Mouse (Mus musculus): Measurements from ENCODE around the gene Alkbh1. TPM values are rescaled to one million over a fixed set of nuclear protein-coding genes. Genes with fewer than 3 reads are reported as not detected.
A peak's percentile ranks its signal among the peaks of the same experiment; 100 is the strongest.

Alkbh1 gene
- polyA plus RNA-seq, 1 experiment from 2014 or later: 36.1 TPM

DNA sequence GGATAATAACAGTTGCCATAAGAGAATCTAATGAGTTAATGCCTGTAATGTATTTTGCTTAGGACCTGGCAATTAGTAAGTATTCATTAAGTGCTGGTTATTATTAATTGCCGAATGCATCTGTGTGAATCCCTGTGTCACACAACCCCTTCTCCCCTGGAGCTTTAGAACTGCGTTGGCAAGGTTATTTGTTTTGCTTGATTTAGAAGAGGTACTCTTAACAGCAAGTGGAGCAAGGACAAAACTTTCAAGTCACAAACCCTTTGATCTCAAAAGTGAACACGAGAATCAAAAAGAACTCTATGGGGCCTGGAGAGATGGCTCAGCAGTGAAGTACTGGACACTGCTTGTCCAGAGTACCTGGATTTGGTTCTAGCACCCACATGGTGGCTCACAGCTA is 54.6 kb downstream of the Alkbh1 start:
- WGBS: 74% methylated on average over 3 of the region's 3 CpGs
- Histone ChIP-seq H3K27ac (replicated peaks in 1 of 2; ENCODE audit: control insufficient read depth in 1 of 2, insufficient read depth in 1 of 2, low read depth in 2 of 2, low read length in 2 of 2) (no peak overlapping the region), H3K9me3 (ENCODE audit: control insufficient read depth, low read length) (no peaks in the 10 kb centered on the region), H3K36me3 (ENCODE audit: control insufficient read depth, insufficient read depth, low read length) (no peaks in the 10 kb centered on the region), H3K4me2 (ENCODE audit: low read length) (no peak overlapping the region; the same call in 1 of the 2 replicates), H3K27me3 (ENCODE audit: control insufficient read depth, insufficient read depth, low read length) (no peaks in the 10 kb centered on the region), H3K4me3 (ENCODE audit: control insufficient read depth in 1 of 2, insufficient read depth in 1 of 2, low read depth in 1 of 2, low read length in 2 of 2) (no peak overlapping the region), H3K9ac (ENCODE audit: low read length) (no peak overlapping the region), H3K4me1 (ENCODE audit: control insufficient read depth in 2 of 2, insufficient read depth in 2 of 2, low read length in 2 of 2) (peaks cover 3 to 13% of the 10 kb centered on the region in 2 experiments; a peak in 3 of 4 replicates)
- no peak for ATAC-seq (ENCODE audit: insufficient number of reproducible peaks, insufficient read depth, low FRiP score, low read depth)

DNA sequence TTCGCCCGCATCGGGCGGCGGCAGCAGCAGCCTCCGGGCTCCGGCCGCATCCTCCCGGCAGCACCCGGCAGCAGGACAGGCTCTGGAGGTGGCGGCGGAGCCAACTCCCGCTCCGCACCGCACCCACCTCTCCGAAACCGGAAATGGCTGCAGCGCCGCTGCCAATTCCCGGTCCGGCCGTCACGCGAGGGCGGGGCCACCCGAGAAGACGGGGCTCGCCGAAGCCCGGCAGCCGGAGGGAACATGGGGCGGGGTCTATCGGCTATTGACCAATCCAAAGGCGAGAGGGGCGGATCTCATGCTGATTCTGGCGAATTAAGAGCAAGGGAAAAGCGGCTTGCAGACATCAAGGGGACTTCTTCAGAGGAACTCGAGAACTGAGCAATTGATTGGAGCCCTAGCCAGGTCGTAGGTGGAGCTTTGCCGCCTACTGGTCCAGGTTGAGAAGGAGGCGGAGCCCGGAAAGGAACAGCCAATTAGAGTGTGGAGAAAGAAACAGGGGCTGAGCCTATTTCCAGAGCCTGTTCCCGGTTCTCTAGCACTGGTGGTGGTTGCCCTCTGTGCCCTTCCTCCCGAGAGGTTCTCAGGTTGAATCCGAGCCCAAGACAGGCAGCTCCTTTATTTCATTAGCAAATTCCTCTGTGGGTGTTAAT is 55.6 kb downstream of the Alkbh1 start, which contains the start of gene Sptlc2:
Gene Sptlc2, minus strand, starts transcription at position 234 of the 653 bp plus-strand sequence.
- Histone ChIP-seq H3K4me3 (ENCODE audit: control insufficient read depth in 1 of 2, insufficient read depth in 1 of 2, low read depth in 1 of 2, low read length in 2 of 2) (peak within 1 kb of the TSS; percentile 90 to 94), H3K9me3 (ENCODE audit: control insufficient read depth, low read length) (no peaks in the 10 kb centered on the region), H3K4me1 (ENCODE audit: control insufficient read depth in 2 of 2, insufficient read depth in 2 of 2, low read length in 2 of 2) (peaks cover 3 to 13% of the 10 kb centered on the region in 2 experiments; a peak in 3 of 4 replicates), H3K9ac (ENCODE audit: low read length) (peak within 1 kb of the TSS; percentile 91), H3K27me3 (ENCODE audit: control insufficient read depth, insufficient read depth, low read length) (no peaks in the 10 kb centered on the region), H3K27ac (replicated peaks in 1 of 2; ENCODE audit: control insufficient read depth in 1 of 2, insufficient read depth in 1 of 2, low read depth in 2 of 2, low read length in 2 of 2) (peak within 1 kb of the TSS; percentile 73 to 85), H3K4me2 (ENCODE audit: low read length) (peak within 1 kb of the TSS; percentile 81), H3K36me3 (ENCODE audit: control insufficient read depth, insufficient read depth, low read length) (no peaks in the 10 kb centered on the region)
- WGBS: under 1% methylated on average over 45 of the region's 45 CpGs
- ATAC-seq (ENCODE audit: insufficient number of reproducible peaks, insufficient read depth, low FRiP score, low read depth): peak; percentile 98

DNA sequence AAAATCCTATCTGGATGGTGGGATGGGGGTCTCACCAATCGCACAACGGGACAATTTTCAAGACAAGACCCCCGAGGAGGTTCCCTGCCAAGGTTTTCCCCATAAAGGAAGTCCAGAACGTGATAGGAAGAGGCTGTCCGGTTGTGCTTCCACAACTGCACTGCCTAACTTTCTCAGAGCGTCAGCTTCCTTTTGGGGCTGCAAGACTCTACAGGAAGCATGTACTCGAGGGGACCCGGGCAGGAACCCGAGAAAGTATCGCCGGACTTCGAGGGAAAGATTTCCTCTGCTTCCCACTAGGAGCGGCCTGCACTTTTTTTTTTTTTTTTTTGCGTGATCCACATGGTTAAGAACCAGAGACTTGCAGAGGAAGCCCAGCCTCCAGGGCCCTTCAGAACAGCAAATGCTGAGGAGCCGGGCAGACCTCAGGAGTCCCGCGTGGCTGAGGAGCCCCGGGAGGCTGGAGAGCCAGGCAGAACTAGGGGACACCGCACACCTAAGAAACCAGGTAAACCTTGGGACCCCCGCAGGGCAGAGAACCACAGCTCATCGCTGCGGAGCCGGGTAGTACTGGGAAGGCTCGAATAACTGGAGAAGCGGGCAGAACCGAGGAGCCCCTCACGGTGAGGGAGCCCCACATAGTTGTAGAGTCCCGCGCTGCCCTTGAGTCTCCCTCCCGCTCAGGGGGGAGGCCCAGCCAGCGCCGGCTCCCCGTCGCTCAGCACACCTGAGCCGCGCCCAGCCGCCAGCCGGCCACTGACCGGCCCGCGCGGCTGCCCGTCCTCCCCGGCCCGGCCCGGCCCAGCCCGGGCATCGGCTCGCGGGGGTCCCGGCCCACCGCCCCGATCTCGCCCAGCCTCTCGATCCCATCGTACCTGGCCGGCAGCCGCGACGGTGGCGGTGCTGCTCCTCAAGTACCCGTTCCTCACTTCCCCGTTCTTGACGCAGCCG is 56.4 kb downstream of the Alkbh1 start:
- Histone ChIP-seq H3K9me3 (ENCODE audit: control insufficient read depth, low read length) (no peaks in the 10 kb centered on the region), H3K4me2 (ENCODE audit: low read length) (peak overlapping the region; percentile 81), H3K27me3 (ENCODE audit: control insufficient read depth, insufficient read depth, low read length) (no peaks in the 10 kb centered on the region), H3K36me3 (ENCODE audit: control insufficient read depth, insufficient read depth, low read length) (no peaks in the 10 kb centered on the region), H3K27ac (replicated peaks in 1 of 2; ENCODE audit: control insufficient read depth in 1 of 2, insufficient read depth in 1 of 2, low read depth in 2 of 2, low read length in 2 of 2) (peak overlapping the region; percentile 73 to 85), H3K9ac (ENCODE audit: low read length) (peak overlapping the region; percentile 91), H3K4me3 (ENCODE audit: control insufficient read depth in 1 of 2, insufficient read depth in 1 of 2, low read depth in 1 of 2, low read length in 2 of 2) (peak overlapping the region; percentile 90 to 94), H3K4me1 (ENCODE audit: control insufficient read depth in 2 of 2, insufficient read depth in 2 of 2, low read length in 2 of 2) (peaks cover 3 to 13% of the 10 kb centered on the region in 2 experiments; a peak in 3 of 4 replicates)
- peak; percentile 64 for ATAC-seq (ENCODE audit: insufficient number of reproducible peaks, insufficient read depth, low FRiP score, low read depth)
- under 1% methylated on average over 38 of the region's 65 CpGs for WGBS

DNA sequence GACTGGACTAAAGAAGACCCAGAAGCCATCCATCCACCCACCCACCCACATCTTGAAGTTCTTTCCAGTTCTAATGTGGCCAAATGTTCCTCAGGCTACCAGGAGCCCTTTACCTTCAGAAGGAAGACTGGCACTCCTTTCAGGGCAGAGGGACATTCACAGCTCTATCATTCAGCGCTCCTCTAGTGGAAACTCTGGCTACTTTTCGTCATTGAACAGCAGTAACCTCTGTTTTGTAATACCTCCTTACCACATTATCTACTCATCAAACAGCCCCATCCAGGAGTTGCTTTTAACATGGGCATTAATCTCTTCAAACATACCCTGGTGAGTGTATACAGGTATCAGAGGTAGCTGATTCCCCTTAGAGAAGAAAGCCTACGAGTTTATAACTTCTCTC is 58.8 kb downstream of the Alkbh1 start:
- no peaks in the 10 kb centered on the region for H3K36me3 ChIP-seq (ENCODE audit: control insufficient read depth, insufficient read depth, low read length)
- peaks cover 9 to 31% of the 10 kb centered on the region in 2 experiments for H3K4me1 ChIP-seq (ENCODE audit: control insufficient read depth in 2 of 2, insufficient read depth in 2 of 2, low read length in 2 of 2)
- 85% methylated on average over 3 of the region's 3 CpGs for WGBS
- no peaks in the 10 kb centered on the region for H3K9me3 ChIP-seq (ENCODE audit: control insufficient read depth, low read length)
- H3K4me3 ChIP-seq (ENCODE audit: control insufficient read depth in 1 of 2, insufficient read depth in 1 of 2, low read depth in 1 of 2, low read length in 2 of 2): no peak overlapping the region
- no peak overlapping the region for H3K4me2 ChIP-seq (ENCODE audit: low read length)
- H3K9ac ChIP-seq (ENCODE audit: low read length): no peak overlapping the region
- ATAC-seq (ENCODE audit: insufficient number of reproducible peaks, insufficient read depth, low FRiP score, low read depth): no peak
- no peak overlapping the region for H3K27ac ChIP-seq (replicated peaks in 1 of 2; ENCODE audit: control insufficient read depth in 1 of 2, insufficient read depth in 1 of 2, low read depth in 2 of 2, low read length in 2 of 2)
- no peaks in the 10 kb centered on the region for H3K27me3 ChIP-seq (ENCODE audit: control insufficient read depth, insufficient read depth, low read length)

DNA sequence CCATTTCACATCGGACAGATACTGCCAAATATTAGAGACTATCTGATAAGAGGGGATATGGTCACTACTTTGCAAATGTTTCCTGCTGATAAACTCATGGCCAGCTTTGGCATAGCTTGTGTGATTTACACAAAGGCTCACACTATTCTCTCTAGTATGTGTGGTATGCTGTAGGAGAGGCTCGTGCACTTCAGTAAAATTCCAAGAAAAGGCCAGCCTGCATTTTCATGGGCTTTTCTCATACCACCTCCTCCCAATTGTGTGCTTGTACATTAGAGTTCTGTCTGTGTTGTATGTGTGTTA is 62.5 kb downstream of the Alkbh1 start:
- no peaks in the 10 kb centered on the region for H3K27me3 ChIP-seq (ENCODE audit: control insufficient read depth, insufficient read depth, low read length)
- H3K36me3 ChIP-seq (ENCODE audit: control insufficient read depth, insufficient read depth, low read length): no peaks in the 10 kb centered on the region
- no peak overlapping the region for H3K4me2 ChIP-seq (ENCODE audit: low read length)
- H3K4me1 ChIP-seq (ENCODE audit: control insufficient read depth in 2 of 2, insufficient read depth in 2 of 2, low read length in 2 of 2): peaks cover 6 to 24% of the 10 kb centered on the region in 2 experiments
- 11% methylated on average over 2 of the region's 2 CpGs for WGBS
- H3K9ac ChIP-seq (ENCODE audit: low read length): no peak overlapping the region
- H3K4me3 ChIP-seq (ENCODE audit: control insufficient read depth in 1 of 2, insufficient read depth in 1 of 2, low read depth in 1 of 2, low read length in 2 of 2): no peak overlapping the region
- no peaks in the 10 kb centered on the region for H3K9me3 ChIP-seq (ENCODE audit: control insufficient read depth, low read length)
- peak overlapping the region; percentile 5 to 50; a peak in 2 of 4 replicates for H3K27ac ChIP-seq (replicated peaks in 1 of 2; ENCODE audit: control insufficient read depth in 1 of 2, insufficient read depth in 1 of 2, low read depth in 2 of 2, low read length in 2 of 2)
- no peak for ATAC-seq (ENCODE audit: insufficient number of reproducible peaks, insufficient read depth, low FRiP score, low read depth)

DNA sequence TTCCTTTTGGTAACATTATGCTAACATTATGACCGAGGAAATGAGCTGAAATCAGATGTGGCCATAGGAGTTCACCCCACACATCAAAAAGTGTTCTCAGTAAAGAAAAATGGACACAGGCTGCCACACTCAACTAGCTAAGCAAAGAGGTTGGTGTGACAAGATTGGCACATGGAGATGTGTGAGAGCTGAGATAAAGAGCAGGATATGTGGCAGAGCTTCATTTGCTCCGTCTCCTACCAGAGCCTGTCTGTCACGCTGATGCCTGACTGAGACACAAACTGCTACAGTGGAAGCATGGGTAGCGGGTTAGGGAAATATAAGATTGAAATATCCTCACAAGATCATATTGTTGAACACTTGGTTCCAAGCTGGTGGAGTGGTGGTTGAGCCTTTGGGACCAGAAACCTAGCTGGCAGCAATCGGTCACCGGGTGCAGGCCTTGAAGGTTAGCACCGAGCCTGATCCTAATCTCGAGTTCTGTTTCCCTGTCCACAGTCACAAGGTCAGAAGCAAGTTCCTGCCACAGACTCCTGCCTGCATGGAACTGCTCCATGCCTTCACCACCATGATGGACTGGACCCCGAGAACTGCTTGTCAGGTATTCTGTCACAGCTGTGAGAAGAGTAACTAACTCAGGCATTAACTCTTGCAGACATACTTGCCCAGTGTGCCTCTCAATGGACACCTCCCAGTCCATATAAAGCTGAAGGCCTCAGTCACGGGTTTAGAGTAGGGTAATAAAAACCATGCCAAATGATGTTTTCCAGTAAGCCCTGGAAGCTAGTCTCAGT is 63.0 kb downstream of the Alkbh1 start:
- WGBS: 55% methylated on average over 10 of the region's 10 CpGs
- H3K36me3 ChIP-seq (ENCODE audit: control insufficient read depth, insufficient read depth, low read length): no peaks in the 10 kb centered on the region
- ATAC-seq (ENCODE audit: insufficient number of reproducible peaks, insufficient read depth, low FRiP score, low read depth): no peak
- H3K9me3 ChIP-seq (ENCODE audit: control insufficient read depth, low read length): no peaks in the 10 kb centered on the region
- no peak overlapping the region for H3K4me2 ChIP-seq (ENCODE audit: low read length)
- peak overlapping the region; percentile 5 to 50; a peak in 3 of 4 replicates for H3K27ac ChIP-seq (replicated peaks in 1 of 2; ENCODE audit: control insufficient read depth in 1 of 2, insufficient read depth in 1 of 2, low read depth in 2 of 2, low read length in 2 of 2)
- no peak overlapping the region for H3K4me3 ChIP-seq (ENCODE audit: control insufficient read depth in 1 of 2, insufficient read depth in 1 of 2, low read depth in 1 of 2, low read length in 2 of 2)
- H3K4me1 ChIP-seq (ENCODE audit: control insufficient read depth in 2 of 2, insufficient read depth in 2 of 2, low read length in 2 of 2): peaks cover 6 to 18% of the 10 kb centered on the region in 2 experiments
- no peak overlapping the region for H3K9ac ChIP-seq (ENCODE audit: low read length)
- H3K27me3 ChIP-seq (ENCODE audit: control insufficient read depth, insufficient read depth, low read length): no peaks in the 10 kb centered on the region

DNA sequence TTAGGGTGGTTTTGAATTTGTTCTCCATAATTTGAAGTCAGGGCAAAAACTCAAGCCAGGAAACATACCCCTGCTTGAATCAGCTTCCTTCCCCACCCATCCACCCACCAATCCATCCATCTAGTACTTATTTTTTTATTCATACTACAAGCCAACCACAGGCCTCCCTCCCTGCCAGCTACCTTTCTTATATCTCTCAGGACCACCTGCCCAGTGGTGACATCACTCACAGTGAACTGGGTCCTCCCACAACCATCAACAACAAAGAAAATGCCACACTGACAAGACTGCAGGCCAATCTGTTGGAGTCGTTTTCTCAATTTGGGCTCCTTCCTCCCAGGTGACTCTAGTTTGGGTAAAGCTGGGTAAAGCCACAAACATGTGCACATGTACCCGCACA is 64.3 kb downstream of the Alkbh1 start:
- WGBS: 82% methylated on average over 2 of the region's 2 CpGs
- H3K9ac ChIP-seq (ENCODE audit: low read length): no peak overlapping the region
- H3K9me3 ChIP-seq (ENCODE audit: control insufficient read depth, low read length): no peaks in the 10 kb centered on the region
- peaks cover 6 to 18% of the 10 kb centered on the region in 2 experiments for H3K4me1 ChIP-seq (ENCODE audit: control insufficient read depth in 2 of 2, insufficient read depth in 2 of 2, low read length in 2 of 2)
- H3K4me2 ChIP-seq (ENCODE audit: low read length): no peak overlapping the region
- no peaks in the 10 kb centered on the region for H3K36me3 ChIP-seq (ENCODE audit: control insufficient read depth, insufficient read depth, low read length)
- ATAC-seq (ENCODE audit: insufficient number of reproducible peaks, insufficient read depth, low FRiP score, low read depth): no peak
- H3K27ac ChIP-seq (replicated peaks in 1 of 2; ENCODE audit: control insufficient read depth in 1 of 2, insufficient read depth in 1 of 2, low read depth in 2 of 2, low read length in 2 of 2): no peak overlapping the region
- no peaks in the 10 kb centered on the region for H3K27me3 ChIP-seq (ENCODE audit: control insufficient read depth, insufficient read depth, low read length)
- H3K4me3 ChIP-seq (ENCODE audit: control insufficient read depth in 1 of 2, insufficient read depth in 1 of 2, low read depth in 1 of 2, low read length in 2 of 2): no peak overlapping the region
